Mouse (Mus musculus): Measurements from ENCODE around the gene Vapa. TPM values are rescaled to one million over a fixed set of nuclear protein-coding genes. Genes with fewer than 3 reads are reported as not detected.
A peak's percentile ranks its signal among the peaks of the same experiment; 100 is the strongest.

Gene Vapa
- polyA plus RNA-seq, 1 experiment from 2014 or later: 221 TPM

GRCm38 (mm10) chr17:65586892-65587291 is 26.5 kb downstream of the Vapa start:
- H3K36me3 ChIP-seq (ENCODE audit: insufficient read depth, low read length): peaks cover 9% of the 10 kb centered on the region; the same call in 1 of the 2 replicates
- WGBS: 90% methylated on average over 3 of the region's 3 CpGs
- H3K27me3 ChIP-seq (replicated peaks; ENCODE audit: insufficient read depth, low read length): no peaks in the 10 kb centered on the region
- H3K4me2 ChIP-seq (replicated peaks; ENCODE audit: low read depth, low read length): no peak overlapping the region
- H3K27ac ChIP-seq (ENCODE audit: low read length): no peak overlapping the region
- H3K9me3 ChIP-seq (ENCODE audit: low read length): no peaks in the 10 kb centered on the region
- DNase-seq (ENCODE audit: low spot score): no peak
- H3K9ac ChIP-seq (replicated peaks; ENCODE audit: low read depth): no peak overlapping the region
- H3K4me1 ChIP-seq (ENCODE audit: insufficient read depth, low read depth, low read length): no peaks in the 10 kb centered on the region
- no peak for ATAC-seq
- no peak overlapping the region for H3K4me3 ChIP-seq (ENCODE audit: low read depth, low read length)
- TF ChIP-seq EP300 (IDR thresholded peaks at IDR 0.05) (no peak), CTCF (IDR thresholded peaks at IDR 0.05) (no peak)

DNA sequence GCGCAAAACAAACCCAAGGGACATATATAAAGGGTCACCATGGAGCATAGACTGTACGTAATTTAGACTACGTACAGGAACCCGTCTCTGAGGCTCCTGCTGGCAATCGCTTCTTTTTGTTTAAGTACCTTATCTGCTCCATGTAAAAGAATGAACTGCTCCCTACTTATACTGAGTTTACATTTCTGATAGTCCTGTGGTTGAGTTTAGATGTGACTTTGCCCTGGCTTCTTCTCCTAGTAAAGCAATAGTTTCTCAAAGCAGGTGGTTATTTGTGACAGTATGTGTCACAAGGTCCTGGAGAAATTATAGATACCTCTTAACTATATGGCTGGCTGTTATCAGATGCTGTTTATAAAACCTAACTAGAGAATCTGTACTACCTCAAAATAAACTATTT is 31.9 kb downstream of the Vapa start:
- 83% methylated on average over 5 of the region's 5 CpGs for WGBS
- no peak overlapping the region for H3K4me2 ChIP-seq (replicated peaks; ENCODE audit: low read depth, low read length)
- H3K9me3 ChIP-seq (ENCODE audit: low read length): no peaks in the 10 kb centered on the region
- H3K4me1 ChIP-seq (ENCODE audit: insufficient read depth, low read depth, low read length): no peaks in the 10 kb centered on the region
- no peak overlapping the region for H3K27ac ChIP-seq (ENCODE audit: low read length)
- no peaks in the 10 kb centered on the region for H3K27me3 ChIP-seq (replicated peaks; ENCODE audit: insufficient read depth, low read length)
- no peak for DNase-seq (ENCODE audit: low spot score)
- H3K36me3 ChIP-seq (ENCODE audit: insufficient read depth, low read length): peaks cover 18% of the 10 kb centered on the region
- TF ChIP-seq CTCF (IDR thresholded peaks at IDR 0.05): no peak
- TF ChIP-seq EP300 (IDR thresholded peaks at IDR 0.05): no peak
- no peak overlapping the region for H3K4me3 ChIP-seq (ENCODE audit: low read depth, low read length)
- no peak overlapping the region for H3K9ac ChIP-seq (replicated peaks; ENCODE audit: low read depth)
- no peak for ATAC-seq

DNA sequence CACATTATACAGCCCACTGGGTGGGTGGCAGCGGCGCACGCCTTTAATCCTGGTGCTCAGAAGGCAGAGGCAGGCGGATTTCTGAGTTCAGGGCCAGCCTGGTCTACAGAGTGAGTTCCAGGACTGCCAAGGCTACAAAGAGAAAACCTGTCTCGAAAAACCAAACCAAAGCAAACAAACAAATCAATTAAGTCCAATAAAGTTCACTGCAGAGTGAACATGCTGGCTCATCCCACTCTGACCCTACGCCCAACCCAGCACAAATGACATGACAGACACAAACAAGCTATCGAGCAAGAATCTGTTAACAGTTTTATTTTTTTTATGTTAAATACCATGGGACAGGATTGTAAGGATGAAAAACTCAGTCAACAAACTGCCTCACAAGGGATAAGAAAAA is 33.6 kb downstream of the Vapa start:
- H3K4me2 ChIP-seq (replicated peaks; ENCODE audit: low read depth, low read length): no peak overlapping the region
- H3K9ac ChIP-seq (replicated peaks; ENCODE audit: low read depth): no peak overlapping the region
- no peak overlapping the region for H3K4me3 ChIP-seq (ENCODE audit: low read depth, low read length)
- DNase-seq (ENCODE audit: low spot score) (no peak), ATAC-seq (no peak)
- no peaks in the 10 kb centered on the region for H3K4me1 ChIP-seq (ENCODE audit: insufficient read depth, low read depth, low read length)
- TF ChIP-seq CTCF (IDR thresholded peaks at IDR 0.05) (no peak), EP300 (IDR thresholded peaks at IDR 0.05) (no peak)
- H3K36me3 ChIP-seq (ENCODE audit: insufficient read depth, low read length): peaks cover 18% of the 10 kb centered on the region
- no peaks in the 10 kb centered on the region for H3K27me3 ChIP-seq (replicated peaks; ENCODE audit: insufficient read depth, low read length)
- no peaks in the 10 kb centered on the region for H3K9me3 ChIP-seq (ENCODE audit: low read length)
- 96% methylated on average over 7 of the region's 7 CpGs for WGBS
- no peak overlapping the region for H3K27ac ChIP-seq (ENCODE audit: low read length)

- H3K27me3 ChIP-seq (replicated peaks; ENCODE audit: insufficient read depth, low read length): no peaks in the 10 kb centered on the region
- peak; percentile 65 for TF ChIP-seq CTCF (IDR thresholded peaks at IDR 0.05)
- no peak for TF ChIP-seq EP300 (IDR thresholded peaks at IDR 0.05)
Measured at GRCm38 (mm10) chr17:65575339-65575738, 38.0 kb downstream of the Vapa start.

DNA sequence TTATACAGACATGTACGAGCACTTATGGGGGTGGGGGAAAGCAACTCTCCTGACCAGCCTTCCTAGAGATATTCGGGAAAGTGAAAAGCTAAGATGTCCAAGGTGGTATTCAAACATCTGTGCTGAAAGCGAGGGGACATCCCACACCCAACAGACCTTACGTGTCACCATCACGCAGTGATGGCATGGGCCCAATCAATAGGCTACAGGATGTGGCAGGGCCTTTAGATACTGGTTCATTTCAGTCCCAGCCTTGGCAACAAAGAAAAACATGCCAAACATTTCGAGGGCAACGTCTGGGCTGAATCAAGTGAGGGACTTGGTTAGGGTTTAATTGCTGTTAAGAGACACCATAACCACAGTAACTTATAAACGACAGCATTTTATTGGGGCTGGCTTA is 38.5 kb downstream of the Vapa start:
- no peak overlapping the region for H3K9ac ChIP-seq (replicated peaks; ENCODE audit: low read depth)
- no peak overlapping the region for H3K4me3 ChIP-seq (ENCODE audit: low read depth, low read length)
- no peak for DNase-seq (ENCODE audit: low spot score)
- WGBS: 77% methylated on average over 8 of the region's 8 CpGs
- no peaks in the 10 kb centered on the region for H3K9me3 ChIP-seq (ENCODE audit: low read length)
- no peaks in the 10 kb centered on the region for H3K27me3 ChIP-seq (replicated peaks; ENCODE audit: insufficient read depth, low read length)
- H3K4me2 ChIP-seq (replicated peaks; ENCODE audit: low read depth, low read length): no peak overlapping the region
- ATAC-seq: no peak
- H3K27ac ChIP-seq (ENCODE audit: low read length): no peak overlapping the region
- H3K36me3 ChIP-seq (ENCODE audit: insufficient read depth, low read length): 0 out of 2 replicates have a peak, but pooled peaks cover 3% of the 10 kb centered on the region
- H3K4me1 ChIP-seq (ENCODE audit: insufficient read depth, low read depth, low read length): no peaks in the 10 kb centered on the region
- TF ChIP-seq EP300 (IDR thresholded peaks at IDR 0.05) (no peak), CTCF (IDR thresholded peaks at IDR 0.05) (no peak)

More at GRCm38 (mm10) chr17:65575339-65575738, 38.0 kb downstream of the Vapa start:
- ATAC-seq: peak; percentile 15; the same call in 1 of the 2 replicates
- Histone ChIP-seq H3K9me3 (ENCODE audit: low read length) (no peaks in the 10 kb centered on the region), H3K36me3 (ENCODE audit: insufficient read depth, low read length) (0 out of 2 replicates have a peak, but pooled peaks cover 6% of the 10 kb centered on the region), H3K4me1 (ENCODE audit: insufficient read depth, low read depth, low read length) (no peaks in the 10 kb centered on the region), H3K9ac (replicated peaks; ENCODE audit: low read depth) (no peak overlapping the region), H3K4me2 (replicated peaks; ENCODE audit: low read depth, low read length) (no peak overlapping the region), H3K4me3 (ENCODE audit: low read depth, low read length) (no peak overlapping the region), H3K27ac (ENCODE audit: low read length) (no peak overlapping the region)
- peak; percentile 54 for DNase-seq (ENCODE audit: low spot score)
- 68% methylated on average over 1 of the region's 1 CpGs for WGBS

- no peak overlapping the region for H3K4me3 ChIP-seq (ENCODE audit: low read depth, low read length)
- no peak overlapping the region for H3K9ac ChIP-seq (replicated peaks; ENCODE audit: low read depth)
- H3K27ac ChIP-seq (ENCODE audit: low read length): peak overlapping the region; percentile 43; the same call in 1 of the 2 replicates
- ATAC-seq: peak; percentile 59
- no peaks in the 10 kb centered on the region for H3K36me3 ChIP-seq (ENCODE audit: insufficient read depth, low read length)
- H3K4me1 ChIP-seq (ENCODE audit: insufficient read depth, low read depth, low read length): no peaks in the 10 kb centered on the region
- H3K27me3 ChIP-seq (replicated peaks; ENCODE audit: insufficient read depth, low read length): no peaks in the 10 kb centered on the region
- TF ChIP-seq EP300 (IDR thresholded peaks at IDR 0.05): no peak
- TF ChIP-seq CTCF (IDR thresholded peaks at IDR 0.05): no peak
- peak; percentile 54 for DNase-seq (ENCODE audit: low spot score)
- H3K4me2 ChIP-seq (replicated peaks; ENCODE audit: low read depth, low read length): no peak overlapping the region
- WGBS: 66% methylated on average over 9 of the region's 9 CpGs
- H3K9me3 ChIP-seq (ENCODE audit: low read length): no peaks in the 10 kb centered on the region
Measured at GRCm38 (mm10) chr17:65571866-65572265, 41.5 kb downstream of the Vapa start.

GRCm38 (mm10) chr17:65571466-65571865 is 41.9 kb downstream of the Vapa start:
- Histone ChIP-seq H3K4me3 (ENCODE audit: low read depth, low read length) (no peak overlapping the region), H3K9ac (replicated peaks; ENCODE audit: low read depth) (no peak overlapping the region), H3K36me3 (ENCODE audit: insufficient read depth, low read length) (no peaks in the 10 kb centered on the region), H3K27ac (ENCODE audit: low read length) (peak overlapping the region; percentile 43), H3K27me3 (replicated peaks; ENCODE audit: insufficient read depth, low read length) (no peaks in the 10 kb centered on the region), H3K4me1 (ENCODE audit: insufficient read depth, low read depth, low read length) (no peaks in the 10 kb centered on the region), H3K9me3 (ENCODE audit: low read length) (no peaks in the 10 kb centered on the region), H3K4me2 (replicated peaks; ENCODE audit: low read depth, low read length) (no peak overlapping the region)
- DNase-seq (ENCODE audit: low spot score): peak; percentile 69
- WGBS: 43% methylated on average over 8 of the region's 8 CpGs
- peak; percentile 85 for ATAC-seq
- TF ChIP-seq EP300 (IDR thresholded peaks at IDR 0.05) (no peak), CTCF (IDR thresholded peaks at IDR 0.05) (no peak)
